ENCODE assay signal across 15 mouse cellular contexts in the genomic region with DNA sequence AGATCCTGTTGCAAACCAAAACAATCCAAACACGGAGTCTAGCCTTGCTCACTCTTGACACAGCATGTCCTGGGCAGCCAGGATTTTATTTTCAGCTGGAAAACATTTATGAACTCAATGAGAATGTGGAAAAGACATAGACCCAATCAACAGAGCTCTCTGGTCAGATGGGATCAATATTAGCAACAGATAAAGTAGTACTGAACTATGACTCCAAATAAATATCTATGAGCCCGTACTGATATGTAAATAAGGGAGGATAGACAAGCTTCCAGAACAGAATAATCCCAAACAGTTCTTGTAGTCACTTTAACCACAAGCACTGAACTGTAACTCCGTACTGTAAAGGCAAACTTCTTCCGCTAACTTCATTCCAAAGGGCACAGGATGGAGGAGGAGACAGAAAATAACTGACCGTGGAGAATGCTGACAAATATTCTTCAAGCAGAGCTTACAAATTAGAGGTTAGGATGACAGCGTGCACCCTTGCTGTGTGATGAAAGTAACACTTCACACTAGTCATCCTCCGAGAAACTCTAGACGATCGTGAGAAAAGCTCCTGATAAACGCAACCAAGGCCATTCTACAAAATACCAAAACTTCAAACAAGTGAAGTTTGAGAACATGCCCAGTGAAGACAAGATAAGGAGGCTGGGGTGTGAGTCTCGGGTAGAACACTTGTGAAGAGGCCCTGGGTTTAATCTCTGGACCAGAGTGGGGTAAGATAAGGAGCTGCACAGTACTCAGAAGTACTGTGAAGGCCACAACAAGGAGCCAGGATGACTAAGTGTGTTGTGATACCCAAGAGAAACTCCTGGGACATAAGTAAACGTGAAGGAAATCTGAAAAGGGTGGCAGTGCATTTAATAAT. TPM values are rescaled to one million over a fixed set of nuclear protein-coding genes. Genes with fewer than 3 reads are reported as not detected.
DNase-seq lines count a peak whose midpoint lies in the region; TF ChIP-seq lines count a peak whose summit lies in the region.
"Had no signal": no experiment of that assay in that cellular context is flagged by ENCODE, and none has a peak within 500 bp of the region (broad histone marks: within the 10 kb centered on the region; RNA-seq: fewer than 3 reads in every experiment).

No protein-coding gene starts in this region.

- WGBS in spleen, adult 2 months: 63% methylated on average over 12 of the region's 12 CpGs

- TF ChIP-seq CTCF in gastrocnemius, adult 2 months (IDR thresholded peaks at IDR 0.05): no peak
- TF ChIP-seq CTCF in spleen, adult 2 months (IDR thresholded peaks at IDR 0.05; ENCODE audit: extremely low read depth, insufficient read depth, insufficient read length, insufficient replicate concordance): no peak

- intact Hi-C loops in gastrocnemius, adult 2 months (cut with DNase I): loop anchor here (5.0 to 10.0 kb wide), 2 partner anchors 208 to 784 kb away; a partner anchor contains a TSS
- intact Hi-C loops in gastrocnemius, postnatal 36 days (cut with DNase I): loop anchor here (10.0 kb wide), 1 partner anchor 206 kb away; a partner anchor contains a TSS

- no peaks in the 10 kb centered on the region for H3K36me3 ChIP-seq in spleen, adult 2 months (ENCODE audit: control insufficient read depth, insufficient read depth, low read length)
- H3K36me3 ChIP-seq: intestine, embryonic 15.5 days had no signal

- H3K27me3 ChIP-seq in spleen, adult 2 months (ENCODE audit: control insufficient read depth, insufficient read depth, low read length): no peaks in the 10 kb centered on the region
- H3K27me3 ChIP-seq: intestine, embryonic 15.5 days had no signal

- no peak overlapping the region for H3K4me3 ChIP-seq in gastrocnemius, adult 2 months
- no peak overlapping the region for H3K4me3 ChIP-seq in spleen, adult 2 months (ENCODE audit: extremely low read depth, insufficient read depth, insufficient read length)
- H3K4me3 ChIP-seq: intestine, embryonic 15.5 days had no signal

- TF ChIP-seq POLR2A in spleen, adult 2 months (IDR thresholded peaks at IDR 0.05; ENCODE audit: low read depth, low read length): no peak

- no peak for DNase-seq in gastrocnemius, adult 2 months
- DNase-seq in gastrocnemius, postnatal 36 days: no peak
- no peak for DNase-seq in spleen, adult 2 months (ENCODE audit: low read depth in 1 of 2, low spot score in 2 of 2)
- no peak for DNase-seq in spleen, adult 18-20 months
- DNase-seq in kidney, postnatal 25 days: peak; percentile 51 to 59
- peak; percentile 29 for DNase-seq in yolk sac, embryonic 10.5 days (ENCODE audit: low spot score)
- DNase-seq in adrenal gland, postnatal 25 days: no peak
- DNase-seq in lung, postnatal 36 days: no peak
- DNase-seq: adrenal gland, adult 8-10 months; cerebellum, adult 9-11 months; gastrocnemius, postnatal 14 days; thymus, adult 18-20 months had no signal

- peak overlapping the region; percentile 58 for H3K27ac ChIP-seq in gastrocnemius, adult 2 months
- H3K27ac ChIP-seq in spleen, adult 2 months (ENCODE audit: insufficient read depth, low read length): 0 out of 2 replicates have a peak overlapping the region, but pooled peaks have one; percentile 28
- H3K27ac ChIP-seq: intestine, embryonic 15.5 days; macrophage had no signal

- H3K4me1 ChIP-seq in spleen, adult 2 months (ENCODE audit: control insufficient read depth, insufficient read depth, insufficient read length): peaks cover 10% of the 10 kb centered on the region; the same call in 1 of the 2 replicates

RNA-seq across cellular contexts. Expression of a gene that starts 3.3 kb away (rescaled TPM):
- 10 to 100 TPM; 45.0 to 52.5 TPM for total RNA-seq in gastrocnemius, adult 2 months (2021)
- total RNA-seq in gastrocnemius, postnatal 36 days (2021): 10 to 100 TPM; 54.5 to 56.3 TPM
- polyA plus RNA-seq in spleen, adult 2 months (2012; rRNA removed): 7.8 and 10.4 TPM in 2 replicates
- total RNA-seq in adrenal gland, postnatal 25 days (2021): 20.6 and 23.0 TPM in 2 replicates

RNA-seq across cellular contexts. Expression of a gene that starts 3.4 kb away (rescaled TPM):
- total RNA-seq in gastrocnemius, adult 2 months (2021): not detected
- total RNA-seq in gastrocnemius, postnatal 36 days (2021): under 1 TPM in 1 of 2 experiments, not detected in 1; 0.25 TPM
- 0.05 TPM in 1 of 2 replicates, not detected in the other for polyA plus RNA-seq in spleen, adult 2 months (2012; rRNA removed)
- total RNA-seq in adrenal gland, postnatal 25 days (2021): 0.62 and 0.76 TPM in 2 replicates

RNA-seq across cellular contexts. Expression of a gene that starts 49.6 kb away (rescaled TPM):
- total RNA-seq in gastrocnemius, adult 2 months (2021): not detected
- not detected for total RNA-seq in gastrocnemius, postnatal 36 days (2021)
- polyA plus RNA-seq in spleen, adult 2 months (2012; rRNA removed): not detected in 2 replicates
- not detected in 2 replicates for total RNA-seq in adrenal gland, postnatal 25 days (2021)
- total RNA-seq: adrenal gland, adult 8-10 months; gastrocnemius, postnatal 14 days; left cerebral cortex, postnatal 10 days had no signal
- polyA plus RNA-seq: intestine, embryonic 15.5 days; macrophage had no signal

Comparison
In these comparisons a context has a peak if more than half of its experiments do, and no peak if none do; other contexts are left out.
1. DNase-seq: peak in kidney, postnatal 25 days (2 of 2) and yolk sac, embryonic 10.5 days (single experiment); none in gastrocnemius, adult 2 months (single experiment), gastrocnemius, postnatal 36 days (0 of 2), spleen, adult 2 months (0 of 2), spleen, adult 18-20 months (0 of 2), adrenal gland, postnatal 25 days (single experiment) and lung, postnatal 36 days (single experiment).